Mouse (Mus musculus): Measurements from ENCODE around the gene Plekhm3. TPM values are rescaled to one million over a fixed set of nuclear protein-coding genes. Genes with fewer than 3 reads are reported as not detected.

The Plekhm3 gene
- polyA plus RNA-seq, 1 experiment from 2014 or later = 9.5 TPM

DNA sequence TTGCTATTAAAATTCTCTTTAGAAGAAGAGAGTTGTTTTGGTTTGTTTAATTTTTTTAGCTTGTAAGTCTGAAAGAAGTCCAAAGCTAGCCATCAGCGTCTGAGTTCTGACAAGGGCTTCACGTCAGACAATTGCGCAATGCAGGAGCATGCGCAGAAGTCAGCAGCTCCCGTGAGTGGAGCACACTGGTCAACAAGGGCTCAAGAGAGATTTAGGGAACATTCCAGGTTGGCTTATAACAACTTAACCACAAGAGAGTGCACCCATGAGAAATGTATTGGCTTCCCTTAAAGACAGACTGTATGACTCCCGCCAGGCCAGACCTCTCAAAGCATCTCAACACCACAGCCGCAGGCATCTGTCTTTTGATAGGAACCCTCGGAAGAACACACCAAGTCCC, 203.5 kb downstream of the Plekhm3 start:
- no peaks in the 10 kb centered on the region for H3K36me3 ChIP-seq
- no peak overlapping the region for H3K4me3 ChIP-seq
- H3K4me2 ChIP-seq (replicated peaks) = no peak overlapping the region
- H3K27ac ChIP-seq = no peak overlapping the region
- 88% methylated on average over 8 of the region's 8 CpGs for WGBS
- H3K9me3 ChIP-seq = no peaks in the 10 kb centered on the region
- peaks cover 18% of the 10 kb centered on the region for H3K4me1 ChIP-seq
- ATAC-seq (ENCODE audit: low FRiP score, low read depth) = no peak
- no peak overlapping the region for H3K9ac ChIP-seq
- H3K27me3 ChIP-seq = no peaks in the 10 kb centered on the region; the same call in 1 of the 2 replicates

GRCm38 (mm10) chr1:64744616-64745015, 212.0 kb downstream of the Plekhm3 start:
- H3K27ac ChIP-seq = no peak overlapping the region
- H3K4me1 ChIP-seq = peaks cover 13% of the 10 kb centered on the region
- ATAC-seq (ENCODE audit: low FRiP score, low read depth) = no peak
- H3K4me2 ChIP-seq (replicated peaks) = no peak overlapping the region
- no peak overlapping the region for H3K9ac ChIP-seq
- H3K4me3 ChIP-seq = no peak overlapping the region
- H3K36me3 ChIP-seq = no peaks in the 10 kb centered on the region
- H3K27me3 ChIP-seq = peaks cover 3% of the 10 kb centered on the region
- no peaks in the 10 kb centered on the region; the same call in 1 of the 2 replicates for H3K9me3 ChIP-seq

DNA sequence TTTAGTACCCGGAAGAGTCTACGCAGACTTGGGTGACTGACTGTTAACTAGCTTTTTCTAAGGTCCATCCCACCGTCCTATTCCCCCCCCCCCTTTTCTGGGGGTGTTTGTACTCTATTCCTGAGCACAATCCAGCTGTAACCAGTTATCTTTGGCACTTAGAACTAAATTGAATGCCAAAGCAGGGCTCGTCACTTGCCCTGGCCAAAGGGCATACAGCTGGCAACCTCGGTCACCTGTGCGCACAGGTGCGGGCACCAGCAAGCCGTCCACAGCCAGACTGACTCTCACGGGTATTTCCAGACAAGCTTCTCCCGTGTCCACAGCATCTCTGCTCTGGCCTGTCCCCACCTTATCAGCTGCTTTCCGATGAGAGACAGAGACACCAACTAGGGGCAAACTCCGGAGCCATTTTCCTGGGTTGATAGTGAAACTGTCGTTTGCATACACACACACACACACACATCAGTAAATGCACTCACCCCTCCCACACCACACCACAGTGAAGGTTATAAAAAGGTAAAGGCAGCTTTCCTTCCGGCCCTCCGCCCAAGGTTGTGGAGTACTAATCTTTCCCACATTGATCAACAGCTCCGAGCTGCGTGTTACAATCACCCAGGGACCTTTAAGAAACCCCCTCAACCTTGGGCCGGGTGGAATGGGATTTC, 213.7 kb downstream of the Plekhm3 start:
- Histone ChIP-seq H3K4me1 (peaks cover 15% of the 10 kb centered on the region), H3K9ac (no peak overlapping the region), H3K4me3 (no peak overlapping the region), H3K27me3 (peaks cover 17% of the 10 kb centered on the region), H3K9me3 (no peaks in the 10 kb centered on the region; the same call in 1 of the 2 replicates), H3K27ac (no peak overlapping the region), H3K4me2 (replicated peaks) (no peak overlapping the region), H3K36me3 (no peaks in the 10 kb centered on the region)
- 69% methylated on average over 18 of the region's 18 CpGs for WGBS
- ATAC-seq (ENCODE audit: low FRiP score, low read depth) = no peak

DNA sequence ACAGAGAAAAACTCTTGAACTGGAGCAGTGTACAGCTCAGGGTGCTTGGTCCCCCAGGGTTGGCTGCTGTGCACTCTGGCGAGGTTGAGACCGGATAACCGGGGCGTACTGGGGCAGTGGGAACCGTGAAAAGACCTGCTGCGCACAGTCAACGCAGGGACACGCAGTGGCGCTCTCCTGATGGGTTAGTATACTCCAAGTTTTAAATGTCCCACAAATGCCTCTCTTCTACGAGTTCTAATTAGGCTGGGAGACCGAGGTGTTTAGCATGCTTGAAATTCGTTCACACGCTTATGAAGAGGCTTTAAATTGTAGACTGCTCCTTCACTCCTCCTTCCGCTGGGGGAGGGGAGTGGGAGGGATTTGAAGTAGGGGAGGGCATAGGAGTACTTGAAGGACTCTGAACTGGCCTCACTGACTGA, 218.0 kb downstream of the Plekhm3 start:
- no peak overlapping the region for H3K27ac ChIP-seq
- H3K36me3 ChIP-seq = no peaks in the 10 kb centered on the region
- ATAC-seq (ENCODE audit: low FRiP score, low read depth) = no peak
- WGBS = under 1% methylated on average over 14 of the region's 14 CpGs
- H3K4me2 ChIP-seq (replicated peaks) = peak overlapping the region; percentile 96
- H3K9me3 ChIP-seq = no peaks in the 10 kb centered on the region
- peaks cover 41% of the 10 kb centered on the region for H3K4me1 ChIP-seq
- H3K27me3 ChIP-seq = peaks cover 50% of the 10 kb centered on the region
- H3K9ac ChIP-seq = 0 out of 2 replicates have a peak overlapping the region, but pooled peaks have one; percentile 19
- H3K4me3 ChIP-seq = peak overlapping the region; percentile 69

DNA sequence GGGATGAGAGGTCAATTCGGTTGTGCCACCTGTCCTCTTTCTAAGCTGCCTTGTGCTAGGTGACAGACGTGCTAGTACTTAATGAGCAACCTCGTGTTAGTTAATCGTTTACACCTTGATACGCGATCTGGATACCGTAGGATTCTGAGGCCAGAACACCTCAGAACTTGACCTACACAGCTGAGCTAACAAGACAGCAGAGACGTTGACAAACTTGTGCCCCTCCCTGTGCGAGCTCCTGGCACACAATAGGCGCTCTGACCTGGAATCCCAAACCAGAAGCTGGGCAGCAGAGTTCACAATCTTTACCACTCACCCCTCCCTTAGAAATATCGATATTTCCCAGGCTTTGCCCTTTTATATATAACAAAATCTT, 218.5 kb downstream of the Plekhm3 start:
- Histone ChIP-seq H3K27ac (no peak overlapping the region), H3K36me3 (no peaks in the 10 kb centered on the region), H3K4me1 (peaks cover 44% of the 10 kb centered on the region), H3K9me3 (no peaks in the 10 kb centered on the region), H3K4me2 (replicated peaks) (peak overlapping the region; percentile 96), H3K9ac (no peak overlapping the region), H3K4me3 (peak overlapping the region; percentile 69), H3K27me3 (peaks cover 55% of the 10 kb centered on the region)
- ATAC-seq (ENCODE audit: low FRiP score, low read depth) = no peak
- under 1% methylated on average over 11 of the region's 11 CpGs for WGBS

GRCm38 (mm10) chr1:64737502-64738179, 219.0 kb downstream of the Plekhm3 start, which contains the start of gene Fzd5:
Fzd5 (minus strand) TSS chr1:64737751.
- Histone ChIP-seq H3K4me3 (peak within 1 kb of the TSS; percentile 69), H3K4me1 (peaks cover 43% of the 10 kb centered on the region), H3K9ac (peak within 1 kb of the TSS; percentile 78), H3K27ac (no peak within 1 kb of the TSS), H3K9me3 (no peaks in the 10 kb centered on the region), H3K27me3 (peaks cover 61% of the 10 kb centered on the region), H3K4me2 (replicated peaks) (peak within 1 kb of the TSS; percentile 96), H3K36me3 (no peaks in the 10 kb centered on the region)
- WGBS = 2% methylated on average over 46 of the region's 73 CpGs
- ATAC-seq (ENCODE audit: low FRiP score, low read depth) = peak; percentile 97

- no peak for ATAC-seq (ENCODE audit: low FRiP score, low read depth)
- H3K4me1 ChIP-seq = peaks cover 43% of the 10 kb centered on the region
Measured at GRCm38 (mm10) chr1:64736681-64737501, 219.7 kb downstream of the Plekhm3 start.

More at GRCm38 (mm10) chr1:64736681-64737501, 219.7 kb downstream of the Plekhm3 start:
- H3K36me3 ChIP-seq = no peaks in the 10 kb centered on the region
- H3K9ac ChIP-seq = peak overlapping the region; percentile 78
- peaks cover 68% of the 10 kb centered on the region for H3K27me3 ChIP-seq
- H3K9me3 ChIP-seq = no peaks in the 10 kb centered on the region
- H3K4me3 ChIP-seq = peak overlapping the region; percentile 69
- under 1% methylated on average over 50 of the region's 56 CpGs for WGBS
- H3K27ac ChIP-seq = no peak overlapping the region
- H3K4me2 ChIP-seq (replicated peaks) = peak overlapping the region; percentile 96

Other genes starting within 250 kb of the Plekhm3 start
- 1.0 and 1.1 TPM in 2 replicates for gene Fzd5, start 219.1 kb downstream of the Plekhm3 start, polyA plus RNA-seq (2015; fragmentation: Nextera tagmentation; extraction: Ambion mirVana)
- 0.27 and 0.36 TPM in 2 replicates for gene Akr1cl, start 75.9 kb upstream of the Plekhm3 start, polyA plus RNA-seq (2015; fragmentation: Nextera tagmentation; extraction: Ambion mirVana)
- not detected in 2 replicates for gene Cryge, start 94.3 kb upstream of the Plekhm3 start, polyA plus RNA-seq (2015; fragmentation: Nextera tagmentation; extraction: Ambion mirVana)
- gene Crygd, start 106.6 kb upstream of the Plekhm3 start, polyA plus RNA-seq (2015; fragmentation: Nextera tagmentation; extraction: Ambion mirVana) = not detected in 2 replicates
- not detected in 2 replicates for gene Crygc, start 116.9 kb upstream of the Plekhm3 start, polyA plus RNA-seq (2015; fragmentation: Nextera tagmentation; extraction: Ambion mirVana)
- gene Crygb, start 125.5 kb upstream of the Plekhm3 start, polyA plus RNA-seq (2015; fragmentation: Nextera tagmentation; extraction: Ambion mirVana) = 0.33 TPM in 1 of 2 replicates, not detected in the other
- gene Cryga, start 146.5 kb upstream of the Plekhm3 start, polyA plus RNA-seq (2015; fragmentation: Nextera tagmentation; extraction: Ambion mirVana) = not detected in 2 replicates
- gene Gm28845, start 162.7 kb upstream of the Plekhm3 start, polyA plus RNA-seq (2015; fragmentation: Nextera tagmentation; extraction: Ambion mirVana) = not detected in 2 replicates
- 0.13 and 0.33 TPM in 2 replicates for gene D630023F18Rik, start 166.4 kb upstream of the Plekhm3 start, polyA plus RNA-seq (2015; fragmentation: Nextera tagmentation; extraction: Ambion mirVana)
- gene Idh1, start 229.7 kb upstream of the Plekhm3 start, polyA plus RNA-seq (2015; fragmentation: Nextera tagmentation; extraction: Ambion mirVana) = 132 and 146 TPM in 2 replicates
- gene Pikfyve, start 229.9 kb upstream of the Plekhm3 start, polyA plus RNA-seq (2015; fragmentation: Nextera tagmentation; extraction: Ambion mirVana) = 11.9 and 14.2 TPM in 2 replicates